Mouse (Mus musculus): ENCODE results near the gene Ubqln4. TPM values are rescaled to one million over a fixed set of nuclear protein-coding genes. Genes with fewer than 3 reads are reported as not detected.

Gene Ubqln4
- polyA plus RNA-seq (2017; shearing (Covaris generic)) = 10 to 100 TPM; 10.9 to 14.0 TPM

GRCm38 (mm10) chr3:88553525-88553879 is at the start of gene Ubqln4:
Gene Ubqln4 (plus strand): TSS chr3:88553758.
- ATAC-seq = peak; percentile 70

- no peak for ATAC-seq
These were observed 49.4 kb upstream of the Ubqln4 start for GRCm38 (mm10) chr3:88503881-88504746.

GRCm38 (mm10) chr3:88505081-88505480 is 48.5 kb upstream of the Ubqln4 start:
- no peak for ATAC-seq

GRCm38 (mm10) chr3:88505765-88506164 is 47.8 kb upstream of the Ubqln4 start:
- no peak for ATAC-seq

- ATAC-seq = no peak
These were observed 44.3 kb upstream of the Ubqln4 start for GRCm38 (mm10) chr3:88509250-88509649.

- ATAC-seq = peak; percentile 91
These were observed 43.7 kb upstream of the Ubqln4 start, which contains the start of gene Lmna for GRCm38 (mm10) chr3:88509692-88510420. Gene Lmna (minus strand): TSS chr3:88509956.

GRCm38 (mm10) chr3:88510421-88511289 is 42.9 kb upstream of the Ubqln4 start:
- ATAC-seq = no peak

GRCm38 (mm10) chr3:88511559-88511958 is 42.0 kb upstream of the Ubqln4 start:
- no peak for ATAC-seq

- no peak for ATAC-seq
These were observed 41.2 kb upstream of the Ubqln4 start for GRCm38 (mm10) chr3:88512141-88512895.

GRCm38 (mm10) chr3:88512896-88513545 is 40.5 kb upstream of the Ubqln4 start:
- ATAC-seq = no peak

GRCm38 (mm10) chr3:88513546-88514115 is 39.9 kb upstream of the Ubqln4 start:
- ATAC-seq = peak; percentile 8

GRCm38 (mm10) chr3:88514231-88515094 is 39.1 kb upstream of the Ubqln4 start:
- no peak for ATAC-seq

GRCm38 (mm10) chr3:88515095-88515386 is 38.5 kb upstream of the Ubqln4 start:
- ATAC-seq = no peak

- ATAC-seq = no peak
These were observed 37.2 kb upstream of the Ubqln4 start for GRCm38 (mm10) chr3:88516407-88516806.

GRCm38 (mm10) chr3:88518411-88518810 is 35.1 kb upstream of the Ubqln4 start:
- ATAC-seq = no peak

- ATAC-seq = no peak
These were observed 33.5 kb upstream of the Ubqln4 start for GRCm38 (mm10) chr3:88520078-88520477.

GRCm38 (mm10) chr3:88521156-88521555 is 32.4 kb upstream of the Ubqln4 start:
- no peak for ATAC-seq

GRCm38 (mm10) chr3:88521803-88522331 is 31.7 kb upstream of the Ubqln4 start:
- ATAC-seq = peak; percentile 85

GRCm38 (mm10) chr3:88523027-88523426 is 30.5 kb upstream of the Ubqln4 start:
- no peak for ATAC-seq

GRCm38 (mm10) chr3:88525021-88525420 is 28.5 kb upstream of the Ubqln4 start:
- no peak for ATAC-seq

Data from activated CD4-positive, CD25-positive, alpha-beta regulatory T cell, adult 4 months (primary cell).